Mouse (Mus musculus) heart, postnatal 0 days (tissue): ENCODE data around the gene Akirin1.

Experiments
- CTCF ChIP-seq: IDR thresholded peaks from 2 replicates; pipeline ENCODE4 v1.5.1; 2016; ENCODE audit warnings: antibody characterized with exemption, control low read depth, low read depth
- EP300 ChIP-seq: IDR thresholded peaks from 2 replicates; pipeline ENCODE4 v1.6.1; 2016; ENCODE audit warnings: antibody characterized with exemption, low read depth

DNA sequence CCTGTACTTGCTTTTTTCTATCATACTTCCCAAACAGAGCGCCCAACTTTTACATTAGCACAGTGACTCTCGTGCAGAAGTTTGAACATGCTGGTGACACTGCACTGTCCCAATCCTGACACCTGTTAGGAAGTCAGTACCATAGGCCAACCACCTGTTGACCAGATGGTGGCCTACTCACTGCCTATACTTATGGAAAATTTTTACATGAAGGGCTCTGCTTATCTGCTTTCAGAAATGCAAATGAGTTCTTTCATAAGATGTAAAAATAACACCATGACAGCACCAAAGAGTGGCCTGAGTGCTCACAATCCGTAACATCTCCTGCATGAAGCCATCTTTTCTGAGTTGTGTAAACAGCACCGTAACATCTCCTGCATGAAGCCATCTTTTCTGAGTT is 11.4 kb downstream of the Akirin1 start:
- TF ChIP-seq EP300: no peak
- no peak for TF ChIP-seq CTCF
